Mouse (Mus musculus) forebrain, embryonic 13.5 days (tissue): ENCODE data around the gene Igsf9b. TPM values are rescaled to one million over a fixed set of nuclear protein-coding genes. Genes with fewer than 3 reads are reported as not detected.

Source experiments
- ATAC-seq: fragments of 200-750 bp; cut with Nextera tagmentation; 2 replicates; pipeline ENCODE4 v1.8.0; 2017
- H3K27ac ChIP-seq: fragments of 300-500 bp; sonication (generic); 2 replicates; pipeline ENCODE4 v1.5.1; 2015; ENCODE audit warnings: inconsistent platforms, mild to moderate bottlenecking, moderate library complexity
- H3K27me3 ChIP-seq: fragments of 300-500 bp; sonication (generic); 2 replicates; pipeline ENCODE4 v1.6.1; 2015; ENCODE audit warnings: mild to moderate bottlenecking, inconsistent platforms
- H3K36me3 ChIP-seq: fragments of 300-500 bp; sonication (generic); 2 replicates; pipeline ENCODE4 v1.6.1; 2015; ENCODE audit warnings: mild to moderate bottlenecking, inconsistent platforms; ENCODE audit not compliant: poor library complexity, severe bottlenecking
- H3K4me1 ChIP-seq: fragments of 300-500 bp; sonication (generic); 2 replicates; pipeline ENCODE4 v1.6.1; 2015; ENCODE audit warnings: inconsistent platforms
- H3K4me2 ChIP-seq: fragments of 300-500 bp; sonication (generic); 2 replicates; pipeline ENCODE4 v1.6.1; 2015; ENCODE audit warnings: inconsistent platforms, mild to moderate bottlenecking, moderate library complexity
- H3K4me3 ChIP-seq: fragments of 300-500 bp; sonication (generic); 2 replicates; pipeline ENCODE4 v1.5.1; 2015; ENCODE audit warnings: mild to moderate bottlenecking, inconsistent platforms
- H3K9ac ChIP-seq: fragments of 300-500 bp; sonication (generic); 2 replicates; pipeline ENCODE4 v1.6.1; 2015; ENCODE audit warnings: mild to moderate bottlenecking, inconsistent platforms
- H3K9me3 ChIP-seq: fragments of 300-500 bp; sonication (generic); replicated peaks from 2 replicates; pipeline ENCODE4 v1.6.1; 2016; ENCODE audit warnings: inconsistent platforms
- WGBS: fragments of 180-500 bp; shearing (Covaris S2); methylation state at CpG from one replicate; pipeline ENCODE4 v1.1.7; 2015; 5-methylcytosine and 5-hydroxymethylcytosine counted together
- polyA plus RNA-seq: library from polyadenylated mRNA; unstranded; fragments of >200 nt; fragmentation: Nextera tagmentation; extraction: Ambion mirVana; gene quantifications from 2 replicates; pipeline ENCODE4 v1.2.1, GENCODE M21; 2015

Gene Igsf9b
- polyA plus RNA-seq, 1 experiment from 2014 or later: 9.4 TPM

GRCm38 (mm10) chr9:27346541-27347269 is 47.7 kb downstream of the Igsf9b start:
- Histone ChIP-seq H3K36me3 (peaks cover 50% of the 10 kb centered on the region), H3K4me1 (peaks cover 18% of the 10 kb centered on the region), H3K27me3 (no peaks in the 10 kb centered on the region), H3K4me2 (no peak overlapping the region), H3K9me3 (no peaks in the 10 kb centered on the region), H3K9ac (no peak overlapping the region), H3K27ac (peak overlapping the region; percentile 49; the same call in 1 of the 2 replicates), H3K4me3 (no peak overlapping the region)
- ATAC-seq: peak; percentile 80
- WGBS: 35% methylated on average over 11 of the region's 11 CpGs

- 0 out of 2 replicates have a peak, but pooled peaks cover 4% of the 10 kb centered on the region for H3K36me3 ChIP-seq
- WGBS: 91% methylated on average over 7 of the region's 7 CpGs
- H3K9ac ChIP-seq: no peak overlapping the region
- no peaks in the 10 kb centered on the region for H3K4me1 ChIP-seq
- H3K4me3 ChIP-seq: no peak overlapping the region
- no peaks in the 10 kb centered on the region for H3K9me3 ChIP-seq
- no peak overlapping the region for H3K4me2 ChIP-seq
- no peak for ATAC-seq
- H3K27me3 ChIP-seq: no peaks in the 10 kb centered on the region
- H3K27ac ChIP-seq: no peak overlapping the region
Measured at GRCm38 (mm10) chr9:27353082-27353481, 54.1 kb downstream of the Igsf9b start.

- 93% methylated on average over 6 of the region's 6 CpGs for WGBS
- H3K9me3 ChIP-seq: no peaks in the 10 kb centered on the region
- no peak overlapping the region for H3K4me2 ChIP-seq
- no peak overlapping the region for H3K27ac ChIP-seq
- no peak overlapping the region for H3K4me3 ChIP-seq
- H3K9ac ChIP-seq: no peak overlapping the region
- H3K36me3 ChIP-seq: no peaks in the 10 kb centered on the region
- ATAC-seq: no peak
- no peaks in the 10 kb centered on the region for H3K4me1 ChIP-seq
- no peaks in the 10 kb centered on the region for H3K27me3 ChIP-seq
Measured at GRCm38 (mm10) chr9:27357893-27358292, 58.9 kb downstream of the Igsf9b start.

- ATAC-seq: no peak
- Histone ChIP-seq H3K4me2 (no peak overlapping the region), H3K4me3 (no peak overlapping the region), H3K9ac (no peak overlapping the region), H3K36me3 (no peaks in the 10 kb centered on the region), H3K27ac (no peak overlapping the region), H3K4me1 (no peaks in the 10 kb centered on the region), H3K27me3 (no peaks in the 10 kb centered on the region), H3K9me3 (no peaks in the 10 kb centered on the region)
- WGBS: 63% methylated on average over 2 of the region's 2 CpGs
Measured at GRCm38 (mm10) chr9:27367231-27367630, 68.2 kb downstream of the Igsf9b start.

GRCm38 (mm10) chr9:27369108-27369507 is 70.1 kb downstream of the Igsf9b start:
- no peaks in the 10 kb centered on the region for H3K9me3 ChIP-seq
- no peak overlapping the region for H3K9ac ChIP-seq
- no peak overlapping the region for H3K27ac ChIP-seq
- H3K4me2 ChIP-seq: no peak overlapping the region
- no peaks in the 10 kb centered on the region for H3K36me3 ChIP-seq
- 72% methylated on average over 2 of the region's 2 CpGs for WGBS
- no peak for ATAC-seq
- no peaks in the 10 kb centered on the region for H3K4me1 ChIP-seq
- H3K27me3 ChIP-seq: no peaks in the 10 kb centered on the region
- no peak overlapping the region for H3K4me3 ChIP-seq

GRCm38 (mm10) chr9:27375746-27376145 is 76.7 kb downstream of the Igsf9b start:
- H3K4me2 ChIP-seq: no peak overlapping the region
- ATAC-seq: no peak
- H3K27ac ChIP-seq: no peak overlapping the region
- no peak overlapping the region for H3K9ac ChIP-seq
- no peaks in the 10 kb centered on the region for H3K4me1 ChIP-seq
- H3K27me3 ChIP-seq: no peaks in the 10 kb centered on the region
- 82% methylated on average over 1 of the region's 1 CpGs for WGBS
- H3K36me3 ChIP-seq: no peaks in the 10 kb centered on the region
- H3K9me3 ChIP-seq: no peaks in the 10 kb centered on the region
- no peak overlapping the region for H3K4me3 ChIP-seq

GRCm38 (mm10) chr9:27386951-27387350 is 87.9 kb downstream of the Igsf9b start:
- H3K4me1 ChIP-seq: no peaks in the 10 kb centered on the region
- H3K27me3 ChIP-seq: no peaks in the 10 kb centered on the region
- no peaks in the 10 kb centered on the region for H3K9me3 ChIP-seq
- H3K9ac ChIP-seq: no peak overlapping the region
- ATAC-seq: no peak
- 84% methylated on average over 3 of the region's 3 CpGs for WGBS
- no peak overlapping the region for H3K4me2 ChIP-seq
- H3K4me3 ChIP-seq: no peak overlapping the region
- H3K27ac ChIP-seq: no peak overlapping the region
- H3K36me3 ChIP-seq: no peaks in the 10 kb centered on the region

- H3K36me3 ChIP-seq: no peaks in the 10 kb centered on the region
- no peak within 1 kb of the TSS for H3K27ac ChIP-seq
- no peak within 1 kb of the TSS for H3K9ac ChIP-seq
- WGBS: 82% methylated on average over 3 of the region's 3 CpGs
- H3K27me3 ChIP-seq: no peaks in the 10 kb centered on the region
- no peak within 1 kb of the TSS for H3K4me2 ChIP-seq
- H3K4me3 ChIP-seq: no peak within 1 kb of the TSS
- no peaks in the 10 kb centered on the region for H3K9me3 ChIP-seq
- no peak for ATAC-seq
- no peaks in the 10 kb centered on the region for H3K4me1 ChIP-seq
Measured at GRCm38 (mm10) chr9:27396500-27396899, 97.5 kb downstream of the Igsf9b start, which contains the start of gene Spata19. Gene Spata19 (plus strand): TSS chr9:27396800.

- Histone ChIP-seq H3K27me3 (no peaks in the 10 kb centered on the region), H3K4me3 (no peak overlapping the region), H3K9me3 (no peaks in the 10 kb centered on the region), H3K4me1 (no peaks in the 10 kb centered on the region), H3K9ac (no peak overlapping the region), H3K36me3 (no peaks in the 10 kb centered on the region), H3K4me2 (no peak overlapping the region), H3K27ac (no peak overlapping the region)
- WGBS: 84% methylated on average over 4 of the region's 4 CpGs
- no peak for ATAC-seq
Measured at GRCm38 (mm10) chr9:27401169-27401568, 102.2 kb downstream of the Igsf9b start.

Other genes starting within 250 kb of the Igsf9b start
- gene Jam3, start 143.8 kb upstream of the Igsf9b start, polyA plus RNA-seq: 113 and 123 TPM in 2 replicates
- gene Spata19, start 97.6 kb downstream of the Igsf9b start, polyA plus RNA-seq: not detected in 2 replicates